13 mouse cellular contexts compared by ENCODE assay signal in genomic region chr8:84778638-84779380, GRCm38 (mm10). TPM values are rescaled to one million over a fixed set of nuclear protein-coding genes. Genes with fewer than 3 reads are reported as not detected.
DNase-seq lines count a peak whose midpoint lies in the region; ATAC-seq and TF ChIP-seq lines count a peak whose summit lies in the region.
"Had no signal": no experiment of that assay in that cellular context is flagged by ENCODE, and none has a peak within 500 bp of the region (broad histone marks: within the 10 kb centered on the region; RNA-seq: fewer than 3 reads in every experiment).

No protein-coding gene starts in this region.

- H3K27ac ChIP-seq in cerebellum, adult 2 months (ENCODE audit: insufficient read depth, low read length): peak overlapping the region; percentile 80
- H3K27ac ChIP-seq in lung, embryonic 14.5 days (ENCODE audit: low read depth): no peak overlapping the region
- H3K27ac ChIP-seq in hindbrain, embryonic 11.5 days (ENCODE audit: low read depth, low read length): no peak overlapping the region
- H3K27ac ChIP-seq in neural tube, embryonic 14.5 days (ENCODE audit: low read depth, low read length): peak overlapping the region; percentile 45
- H3K27ac ChIP-seq: midbrain, embryonic 12.5 days had no signal

- H3K9me3 ChIP-seq in lung, embryonic 14.5 days (ENCODE audit: low read depth, low read length): no peaks in the 10 kb centered on the region
- no peaks in the 10 kb centered on the region for H3K9me3 ChIP-seq in hindbrain, embryonic 11.5 days (ENCODE audit: control insufficient read depth, low read length)
- no peaks in the 10 kb centered on the region for H3K9me3 ChIP-seq in neural tube, embryonic 14.5 days (ENCODE audit: control insufficient read depth, low read length)
- H3K9me3 ChIP-seq: midbrain, embryonic 12.5 days had no signal

- no peaks in the 10 kb centered on the region for H3K27me3 ChIP-seq in cerebellum, adult 2 months (ENCODE audit: control insufficient read depth, insufficient read depth, low read length)
- H3K27me3 ChIP-seq in lung, embryonic 14.5 days (ENCODE audit: insufficient read depth, low read length): peaks cover 86% of the 10 kb centered on the region
- H3K27me3 ChIP-seq in hindbrain, embryonic 11.5 days (ENCODE audit: control insufficient read depth, insufficient read depth, low read length): peaks cover 99% of the 10 kb centered on the region
- H3K27me3 ChIP-seq in neural tube, embryonic 14.5 days (ENCODE audit: control insufficient read depth, insufficient read depth, low read length): peaks cover 50% of the 10 kb centered on the region

- 19% methylated on average over 11 of the region's 11 CpGs for WGBS in cerebellum, adult 2 months
- 17% methylated on average over 11 of the region's 11 CpGs for WGBS in lung, embryonic 14.5 days
- WGBS in hindbrain, embryonic 11.5 days: 4% methylated on average over 11 of the region's 11 CpGs
- WGBS in neural tube, embryonic 14.5 days: 6% methylated on average over 11 of the region's 11 CpGs

- no peaks in the 10 kb centered on the region for H3K36me3 ChIP-seq in lung, embryonic 14.5 days (ENCODE audit: insufficient read depth)
- no peaks in the 10 kb centered on the region for H3K36me3 ChIP-seq in hindbrain, embryonic 11.5 days (ENCODE audit: control insufficient read depth, insufficient read depth, low read length)
- no peaks in the 10 kb centered on the region for H3K36me3 ChIP-seq in neural tube, embryonic 14.5 days (ENCODE audit: control insufficient read depth, insufficient read depth, low read length)
- H3K36me3 ChIP-seq: midbrain, embryonic 12.5 days had no signal

- H3K4me2 ChIP-seq in lung, embryonic 14.5 days: peak overlapping the region; percentile 18
- H3K4me2 ChIP-seq in hindbrain, embryonic 11.5 days (replicated peaks; ENCODE audit: low read depth, low read length): no peak overlapping the region
- peak overlapping the region; percentile 25; the same call in 1 of the 2 replicates for H3K4me2 ChIP-seq in neural tube, embryonic 14.5 days (ENCODE audit: low read depth, low read length)
- H3K4me2 ChIP-seq: midbrain, embryonic 12.5 days had no signal

- peaks cover 54% of the 10 kb centered on the region for H3K4me1 ChIP-seq in cerebellum, adult 2 months (ENCODE audit: control insufficient read depth, insufficient read depth, low read length)
- peaks cover 33% of the 10 kb centered on the region for H3K4me1 ChIP-seq in lung, embryonic 14.5 days (ENCODE audit: insufficient read depth)
- H3K4me1 ChIP-seq in hindbrain, embryonic 11.5 days (replicated peaks; ENCODE audit: control insufficient read depth, insufficient read depth, low read length): no peaks in the 10 kb centered on the region; the same call in 1 of the 2 replicates
- H3K4me1 ChIP-seq in neural tube, embryonic 14.5 days (ENCODE audit: control insufficient read depth, insufficient read depth, low read length): peaks cover 18% of the 10 kb centered on the region; the same call in 1 of the 2 replicates

- peak in 1 of 2 experiments; percentile 46 for DNase-seq in cerebellum, adult 2 months
- DNase-seq in cerebellum, adult 11 months: no peak
- peak; percentile 71 for DNase-seq in lung, embryonic 14.5 days
- DNase-seq in lung, postnatal 36 days: no peak
- DNase-seq in hindbrain, embryonic 11.5 days (ENCODE audit: low spot score): peak; percentile 43
- DNase-seq in spleen, postnatal 10 days (ENCODE audit: low spot score in 2 of 2): no peak
- no peak for DNase-seq in thymus, postnatal 10 days (ENCODE audit: low spot score in 2 of 2)
- DNase-seq: heart, adult 11 months; kidney, postnatal 36 days; retina, postnatal 1 day had no signal

- no peak overlapping the region for H3K4me3 ChIP-seq in cerebellum, adult 2 months (replicated peaks; ENCODE audit: insufficient read depth, low read depth, low read length)
- no peak overlapping the region for H3K4me3 ChIP-seq in lung, embryonic 14.5 days (ENCODE audit: low read depth, low read length)
- H3K4me3 ChIP-seq in hindbrain, embryonic 11.5 days (ENCODE audit: low read depth, low read length): no peak overlapping the region
- H3K4me3 ChIP-seq in neural tube, embryonic 14.5 days (ENCODE audit: low read depth, low read length): no peak overlapping the region
- H3K4me3 ChIP-seq: midbrain, embryonic 12.5 days had no signal

- no peak for TF ChIP-seq CTCF in cerebellum, adult 2 months (IDR thresholded peaks at IDR 0.05; ENCODE audit: borderline replicate concordance, insufficient read depth, low read depth, low read length)
- TF ChIP-seq CTCF in lung, embryonic 14.5 days (IDR thresholded peaks at IDR 0.05; ENCODE audit: low read depth): no peak

- no peak overlapping the region for H3K9ac ChIP-seq in lung, embryonic 14.5 days
- H3K9ac ChIP-seq in hindbrain, embryonic 11.5 days (ENCODE audit: low read depth, low read length): no peak overlapping the region
- H3K9ac ChIP-seq in neural tube, embryonic 14.5 days (replicated peaks; ENCODE audit: low read depth, low read length): no peak overlapping the region
- H3K9ac ChIP-seq: midbrain, embryonic 12.5 days had no signal

- ATAC-seq in lung, embryonic 14.5 days (ENCODE audit: insufficient read depth): no peak
- ATAC-seq in hindbrain, embryonic 11.5 days (ENCODE audit: low FRiP score): no peak
- ATAC-seq in neural tube, embryonic 14.5 days (ENCODE audit: low read depth): no peak

- TF ChIP-seq POLR2A in cerebellum, adult 2 months (IDR thresholded peaks at IDR 0.05; ENCODE audit: borderline replicate concordance, insufficient read depth, low read length): no peak

RNA-seq across cellular contexts. Expression of gene Nfix, which starts 21.3 kb away (rescaled TPM):
- polyA plus RNA-seq in cerebellum, adult 2 months (2012; rRNA removed): 98.5 and 105 TPM in 2 replicates
- polyA plus RNA-seq in lung, embryonic 14.5 days (2014; fragmentation: Nextera tagmentation; extraction: Ambion mirVana): 42.3 and 44.1 TPM in 2 replicates
- 2.4 and 3.0 TPM in 2 replicates for polyA plus RNA-seq in hindbrain, embryonic 11.5 days (2014; fragmentation: Nextera tagmentation; extraction: Ambion mirVana)
- 68.2 and 91.5 TPM in 2 replicates for polyA plus RNA-seq in neural tube, embryonic 14.5 days (2014; fragmentation: Nextera tagmentation; extraction: Ambion mirVana)

RNA-seq across cellular contexts. Expression of gene Dand5, which starts 43.8 kb away (rescaled TPM):
- 16.1 and 16.2 TPM in 2 replicates for polyA plus RNA-seq in cerebellum, adult 2 months (2012; rRNA removed)
- 4.5 and 4.6 TPM in 2 replicates for polyA plus RNA-seq in lung, embryonic 14.5 days (2014; fragmentation: Nextera tagmentation; extraction: Ambion mirVana)
- 6.2 and 7.1 TPM in 2 replicates for polyA plus RNA-seq in hindbrain, embryonic 11.5 days (2014; fragmentation: Nextera tagmentation; extraction: Ambion mirVana)
- polyA plus RNA-seq in neural tube, embryonic 14.5 days (2014; fragmentation: Nextera tagmentation; extraction: Ambion mirVana): 12.3 and 16.9 TPM in 2 replicates

RNA-seq across cellular contexts. Expression of gene Gadd45gip1, which starts 52.5 kb away (rescaled TPM):
- polyA plus RNA-seq in cerebellum, adult 2 months (2012; rRNA removed): 45.3 and 45.5 TPM in 2 replicates
- 44.2 and 45.0 TPM in 2 replicates for polyA plus RNA-seq in lung, embryonic 14.5 days (2014; fragmentation: Nextera tagmentation; extraction: Ambion mirVana)
- polyA plus RNA-seq in hindbrain, embryonic 11.5 days (2014; fragmentation: Nextera tagmentation; extraction: Ambion mirVana): 36.0 and 37.2 TPM in 2 replicates
- 33.1 and 39.8 TPM in 2 replicates for polyA plus RNA-seq in neural tube, embryonic 14.5 days (2014; fragmentation: Nextera tagmentation; extraction: Ambion mirVana)

RNA-seq across cellular contexts. Expression of gene G430095P16Rik, which starts 56.0 kb away (rescaled TPM):
- polyA plus RNA-seq in cerebellum, adult 2 months (2012; rRNA removed): 0.27 and 0.33 TPM in 2 replicates
- polyA plus RNA-seq in lung, embryonic 14.5 days (2014; fragmentation: Nextera tagmentation; extraction: Ambion mirVana): 2.7 and 2.8 TPM in 2 replicates
- polyA plus RNA-seq in hindbrain, embryonic 11.5 days (2014; fragmentation: Nextera tagmentation; extraction: Ambion mirVana): 2.3 and 2.9 TPM in 2 replicates
- 0.76 and 1.8 TPM in 2 replicates for polyA plus RNA-seq in neural tube, embryonic 14.5 days (2014; fragmentation: Nextera tagmentation; extraction: Ambion mirVana)
- polyA plus RNA-seq: liver, adult 2 months had no signal

Comparison
In these comparisons a context has a peak if more than half of its experiments do, and no peak if none do; other contexts are left out.
1. DNase-seq: peak in lung, embryonic 14.5 days (single experiment) and hindbrain, embryonic 11.5 days (single experiment); none in cerebellum, adult 11 months (single experiment), lung, postnatal 36 days (single experiment), spleen, postnatal 10 days (0 of 2) and thymus, postnatal 10 days (0 of 2).
2. H3K27ac ChIP-seq: peak in cerebellum, adult 2 months (single experiment) and neural tube, embryonic 14.5 days (single experiment); none in lung, embryonic 14.5 days (single experiment) and hindbrain, embryonic 11.5 days (single experiment).
3. RNA of gene Nfix, which starts 21.3 kb away (polyA plus RNA-seq): 98.5 to 105 TPM in cerebellum, adult 2 months, 68.2 to 91.5 TPM in neural tube, embryonic 14.5 days and 42.3 to 44.1 TPM in lung, embryonic 14.5 days; 2.4 to 3.0 TPM in hindbrain, embryonic 11.5 days; every median in the first group is over 10 times any median in the second.